Mouse (Mus musculus) right cerebral cortex, postnatal 14 days (tissue): ENCODE data around the gene Anxa11.
"Not testable (repeated sequence)": the region's sequence is repeated elsewhere in the genome, so short reads cannot be mapped to it uniquely, and the experiment has no call there.

ENCODE experiments used
- DNase-seq: peaks from one replicate; pipeline ENCODE4 v3.0.0; 2022

Gene Anxa11

DNA sequence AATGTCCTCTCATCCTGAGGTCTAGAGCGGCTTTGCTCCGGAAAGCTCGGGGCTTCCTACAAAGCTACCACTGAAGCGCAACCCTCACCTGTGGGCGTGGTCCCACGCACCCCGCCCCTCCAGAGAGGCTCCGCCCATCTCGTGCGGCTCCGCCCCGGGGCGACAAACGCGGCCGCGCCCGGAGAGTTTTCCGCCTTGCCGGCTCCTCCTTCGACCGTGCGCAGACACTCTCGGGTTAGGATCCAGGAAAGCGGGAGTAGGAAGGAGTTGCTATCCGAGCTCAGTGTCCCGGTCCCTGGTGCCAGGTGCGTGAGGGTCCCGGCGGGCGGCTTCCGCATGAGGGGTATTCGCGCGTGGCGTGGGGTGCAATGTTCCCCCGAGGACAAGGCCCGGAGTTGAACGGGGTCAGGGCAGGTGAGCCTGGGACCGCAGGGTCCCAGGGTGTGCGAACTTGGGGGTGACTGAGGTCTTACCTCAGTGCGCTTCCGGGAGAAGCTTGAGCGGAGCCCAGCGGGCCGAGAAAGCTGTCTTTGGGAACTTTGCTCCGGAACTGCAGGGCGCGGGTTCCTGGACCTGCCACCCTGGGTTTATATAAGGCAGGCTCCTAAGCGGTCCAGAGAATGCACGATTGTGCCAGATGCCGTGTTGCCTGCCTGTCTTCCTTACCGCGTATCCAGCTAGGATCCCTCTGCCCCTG, at the start of gene Anxa11:
Gene Anxa11, plus strand, starts transcription at position 166 of the 697 bp plus-strand sequence.
- DNase-seq, result peak; percentile 50

DNA sequence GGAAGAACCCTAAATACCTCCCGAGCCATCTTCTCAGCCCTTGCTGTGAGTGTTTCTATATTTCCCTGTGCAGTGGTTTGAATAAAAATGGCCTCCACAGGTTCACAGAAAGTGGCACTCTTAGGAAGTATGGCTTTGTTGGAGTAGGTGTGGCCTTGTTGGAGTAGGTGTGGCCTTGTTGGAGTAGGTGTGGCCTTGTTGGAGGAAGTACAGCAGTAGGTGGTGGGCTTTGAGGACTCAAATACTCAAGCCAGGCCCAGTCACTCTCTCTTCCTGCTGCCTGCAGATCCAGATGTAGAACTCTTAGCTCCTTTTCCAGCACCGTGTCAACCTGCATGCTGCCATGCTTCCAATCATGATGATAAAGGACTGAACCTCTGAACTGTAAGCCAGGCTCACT, 47.6 kb upstream of the Anxa11 start:
- DNase-seq, result no peak

DNA sequence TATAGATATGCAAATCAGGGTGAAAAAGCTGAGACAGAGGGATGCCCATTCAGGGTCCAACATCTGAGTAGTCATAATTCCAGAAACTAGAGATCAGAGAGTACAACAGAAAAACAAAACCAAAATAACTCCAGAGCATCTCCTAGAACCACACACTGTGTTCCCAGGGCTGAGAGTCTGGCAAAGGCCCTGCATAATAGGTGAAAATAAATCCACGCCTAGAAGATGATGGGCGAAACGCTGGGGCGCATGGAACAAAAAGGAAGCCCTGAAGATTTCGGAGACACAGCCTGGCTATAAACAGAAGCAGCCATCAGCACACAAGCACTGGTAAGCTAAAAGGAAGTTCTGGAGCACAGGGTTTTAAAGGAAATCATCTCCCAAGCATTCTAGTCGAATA, 46.9 kb upstream of the Anxa11 start:
- DNase-seq, result no peak

DNA sequence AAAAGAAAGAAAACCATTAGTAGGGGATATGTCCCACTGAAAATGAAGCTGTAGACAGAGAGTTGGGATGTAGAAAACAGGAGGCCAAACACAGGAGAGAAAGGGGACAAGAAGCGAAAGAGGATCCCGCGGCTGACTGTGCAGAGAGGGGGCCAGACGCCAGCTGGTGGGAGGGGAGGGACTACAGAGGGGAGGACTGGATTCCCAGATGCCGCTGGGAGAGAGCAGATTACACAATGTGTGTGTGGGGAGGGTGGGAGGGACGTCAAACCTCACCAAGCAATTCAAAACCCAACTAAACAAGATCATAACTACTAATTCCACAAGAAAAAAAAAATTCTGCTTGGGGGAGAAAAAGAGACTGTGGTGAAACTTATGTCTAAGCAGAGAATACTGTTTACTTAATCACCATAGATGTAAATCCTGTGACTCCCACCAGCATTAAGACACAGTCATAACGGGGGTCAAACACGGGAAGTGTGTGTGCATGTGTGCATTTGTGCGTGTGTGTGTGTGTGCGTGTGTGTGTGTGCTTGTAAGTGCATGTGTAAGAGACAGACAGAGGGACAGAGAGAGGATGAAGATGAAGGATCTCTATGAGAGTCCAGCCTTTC, 46.3 kb upstream of the Anxa11 start:
- peak; percentile 54 for DNase-seq

DNA sequence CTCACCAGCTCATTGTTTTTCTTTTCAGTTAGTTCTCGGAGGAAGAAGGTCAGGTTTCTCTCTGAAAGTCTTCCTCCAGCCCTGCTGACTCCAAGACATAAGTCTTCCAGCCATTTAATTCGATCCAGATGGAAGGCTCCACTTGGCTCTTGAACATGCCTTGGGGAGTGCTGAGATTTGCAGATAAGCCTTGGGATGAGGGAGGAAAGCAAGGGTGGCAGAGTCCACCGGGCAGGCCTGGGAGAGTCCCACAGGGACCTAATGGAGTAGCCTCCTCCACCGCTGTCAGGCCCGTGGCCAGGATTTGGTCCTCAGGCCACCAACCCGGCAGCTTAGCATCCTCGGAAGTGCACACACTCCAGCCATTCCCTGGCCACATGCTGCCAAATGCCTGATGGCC, 45.3 kb upstream of the Anxa11 start:
- DNase-seq, result no peak

DNA sequence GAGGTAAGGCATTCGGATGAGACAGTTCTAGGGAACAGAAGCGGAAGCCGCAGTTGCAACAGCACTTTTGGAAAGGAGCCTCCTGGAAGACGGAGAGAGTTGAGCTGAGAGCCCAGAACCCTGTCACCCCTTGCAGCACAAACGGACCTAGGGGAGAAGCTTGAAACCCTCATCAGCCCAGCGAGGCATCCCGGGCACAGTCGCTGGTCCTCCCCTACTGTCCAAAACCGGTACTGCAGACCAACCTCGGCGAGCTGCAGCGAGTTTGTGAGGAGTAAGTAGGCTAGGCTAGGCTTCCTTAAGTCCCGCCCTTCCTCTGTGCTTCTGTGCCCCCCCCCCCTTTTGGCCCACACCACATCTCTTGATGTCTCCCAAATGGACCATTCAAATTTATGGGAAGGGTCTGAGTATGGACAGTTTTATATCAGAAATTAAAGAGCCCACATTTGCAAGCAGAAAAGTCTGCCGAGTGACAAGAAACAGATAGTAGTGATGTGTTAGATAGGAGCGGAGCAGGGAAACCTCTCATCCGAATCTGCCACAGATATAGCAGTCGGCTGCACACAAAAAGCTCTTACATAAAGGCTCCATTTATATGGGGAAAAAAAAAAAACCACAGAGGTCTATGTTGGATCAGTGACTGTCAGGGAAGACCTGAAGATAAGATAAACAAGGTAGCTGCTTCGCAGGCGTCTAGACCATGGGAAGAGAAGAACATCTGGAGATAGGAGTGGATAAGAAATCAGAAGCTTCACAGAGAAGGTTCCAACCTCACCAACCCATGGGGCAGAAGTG, 41.6 kb upstream of the Anxa11 start:
- peak; percentile 85 for DNase-seq

DNA sequence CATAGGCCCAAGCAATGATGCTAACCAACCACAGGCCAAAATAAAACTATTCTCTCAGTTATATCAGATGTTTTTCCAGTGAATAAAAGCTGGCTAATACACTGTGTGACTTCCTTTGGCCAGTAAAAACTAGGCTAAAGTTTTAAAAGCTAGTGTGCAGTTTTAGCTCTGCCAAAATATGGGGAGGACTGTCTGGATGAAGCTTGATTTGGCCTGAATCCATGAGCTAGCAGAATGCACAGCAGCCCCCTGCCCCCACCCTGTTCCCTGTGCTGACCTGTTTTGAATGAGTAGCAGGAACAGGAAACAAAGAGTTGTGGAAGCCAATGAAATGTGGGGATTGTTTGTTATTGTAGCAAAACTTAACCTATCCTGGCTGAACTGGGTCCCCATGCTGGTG, 39.4 kb upstream of the Anxa11 start:
- DNase-seq, result no peak

DNA sequence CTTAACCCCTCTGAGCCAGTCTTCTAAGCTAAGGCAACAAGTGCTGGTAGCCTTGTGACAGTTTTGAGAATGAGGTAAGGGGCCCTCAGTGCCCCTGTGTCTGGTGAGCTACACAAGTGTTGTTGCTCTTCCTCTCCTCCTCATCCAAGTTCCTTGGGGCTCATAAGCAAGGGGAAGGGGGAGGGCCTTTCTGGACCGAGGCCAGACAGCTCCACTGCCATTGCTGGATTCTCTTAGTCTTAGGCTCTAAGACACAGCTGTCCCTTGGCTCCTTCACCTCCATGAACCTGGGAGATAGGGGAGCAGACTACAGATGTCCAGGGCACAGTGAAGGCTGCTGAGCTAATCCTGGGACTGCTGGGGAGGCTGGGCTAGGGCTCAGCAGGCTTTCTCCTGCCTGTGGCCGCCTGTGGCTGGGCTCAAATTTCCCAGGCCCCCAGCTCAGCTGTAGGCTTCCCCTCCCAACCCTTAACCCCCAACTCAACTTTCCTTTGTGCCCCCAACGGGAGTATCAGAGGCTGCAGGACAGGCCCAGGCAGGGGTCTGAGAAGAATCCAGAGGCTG, 38.6 kb upstream of the Anxa11 start:
- DNase-seq, result no peak

DNA sequence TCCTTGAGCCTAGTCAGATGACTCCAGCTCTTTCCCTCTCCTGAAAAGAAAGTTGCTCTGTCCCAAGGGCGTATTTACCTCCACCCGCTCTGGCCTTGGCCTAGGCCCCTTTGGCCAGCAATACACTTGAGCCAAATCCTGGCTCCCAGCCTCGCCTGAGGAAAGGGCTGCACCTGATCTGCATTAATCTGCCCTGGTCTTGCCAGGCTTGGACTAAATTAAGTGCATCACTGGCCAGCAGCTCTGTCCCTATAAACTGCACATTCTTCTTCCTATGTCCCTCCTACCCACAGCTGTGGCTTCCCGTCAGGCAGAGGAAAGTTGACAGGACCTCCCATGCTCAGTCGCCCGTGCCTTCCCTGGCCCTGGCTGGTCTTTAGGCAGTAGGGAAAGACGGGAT, 36.1 kb upstream of the Anxa11 start:
- DNase-seq, result peak; percentile 17

DNA sequence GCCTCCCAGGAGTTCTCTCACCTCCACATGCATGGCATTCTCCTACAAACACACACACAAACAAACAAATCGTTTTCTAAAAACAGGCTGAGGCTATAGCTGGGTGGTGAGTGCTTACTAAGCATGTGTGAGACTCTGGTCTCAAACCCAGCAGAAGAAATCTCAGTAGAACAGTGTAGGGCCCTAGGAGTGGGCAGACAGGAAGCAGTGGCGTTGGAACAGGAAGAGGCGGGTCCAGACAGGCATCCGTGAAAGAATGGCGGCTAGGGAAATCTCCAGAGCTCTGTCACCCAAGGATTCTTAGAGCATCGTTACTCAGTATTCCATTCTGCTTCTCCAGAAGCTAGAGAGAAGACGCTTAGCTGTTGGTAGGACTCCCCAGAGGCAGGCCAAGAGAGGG, 35.4 kb upstream of the Anxa11 start:
- no peak for DNase-seq

DNA sequence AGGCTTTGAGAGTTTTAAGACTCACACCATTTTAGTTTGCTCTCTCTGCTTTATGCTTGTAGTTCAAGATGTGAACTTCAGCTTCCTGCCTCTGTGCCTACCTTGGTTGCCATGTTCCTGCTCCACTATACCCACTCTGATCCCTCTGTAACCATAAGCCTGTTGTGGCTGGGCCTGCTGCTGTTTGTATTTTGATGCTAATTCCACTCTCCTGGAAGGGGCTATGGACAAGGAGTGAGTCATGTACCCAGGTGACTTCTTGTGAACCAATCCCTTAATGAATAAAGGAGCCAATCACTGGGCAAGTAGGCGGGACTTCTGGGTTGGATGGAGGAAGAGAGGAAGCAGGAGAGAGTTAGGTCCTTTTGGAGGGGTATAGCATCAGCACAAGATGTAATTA, 30.9 kb upstream of the Anxa11 start:
- not testable (repeated sequence) for DNase-seq

DNA sequence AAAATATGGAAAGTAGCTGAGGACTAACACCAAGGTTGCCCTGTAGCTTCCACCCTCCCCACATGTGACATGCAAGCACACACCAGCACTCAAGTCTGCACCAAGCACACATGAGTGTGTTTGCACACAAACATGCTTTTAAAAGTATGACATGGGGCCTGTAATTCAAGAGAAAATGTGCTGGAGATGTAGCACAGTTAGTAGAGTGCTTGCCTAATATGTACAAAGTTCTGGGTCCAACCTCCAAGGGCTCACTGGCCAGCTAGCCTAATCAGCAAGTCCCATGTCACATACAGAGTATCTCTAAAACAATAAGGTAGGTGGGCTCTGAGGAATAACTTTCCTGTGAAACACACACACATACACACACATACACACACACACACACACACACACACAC, 27.8 kb upstream of the Anxa11 start:
- no peak for DNase-seq

DNA sequence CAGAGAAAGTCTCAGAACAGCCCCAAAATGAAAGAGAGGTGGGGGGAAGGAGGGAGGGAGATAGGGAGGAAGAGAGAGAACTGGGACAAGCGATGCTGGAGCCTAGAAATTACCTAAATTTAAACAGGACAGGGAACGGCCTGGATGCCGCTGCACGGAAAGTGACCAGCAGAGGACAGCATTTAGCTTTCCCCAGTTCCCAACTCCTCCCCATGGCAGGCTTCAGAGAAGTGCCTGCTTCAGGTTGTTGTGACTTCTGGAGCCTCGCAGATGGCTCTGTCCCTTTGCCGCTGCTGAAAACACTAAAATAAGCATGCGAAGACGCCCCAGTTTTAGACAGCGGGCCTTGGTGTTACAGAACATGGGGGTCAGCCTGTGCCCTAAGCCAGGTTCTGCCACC, 25.5 kb upstream of the Anxa11 start:
- peak; percentile 68 for DNase-seq

DNA sequence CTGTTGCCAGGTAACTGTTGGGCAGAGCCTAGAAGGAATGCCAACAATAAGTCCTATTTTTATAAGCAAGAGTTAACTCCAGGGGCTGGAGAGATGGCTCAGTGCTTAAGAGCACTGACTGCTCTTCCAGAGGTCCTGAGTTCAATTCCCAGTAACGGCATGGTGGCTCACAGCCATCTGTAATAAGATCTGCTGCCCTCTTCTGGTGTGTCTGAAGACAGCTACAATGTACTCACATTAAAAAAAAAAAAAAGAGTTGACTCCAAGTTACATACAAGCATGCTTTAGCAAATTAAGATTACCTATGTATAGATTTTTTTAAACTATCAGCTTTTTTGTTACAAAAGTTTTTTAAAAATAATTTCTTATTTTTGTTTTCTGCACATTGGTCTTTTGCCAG, 19.4 kb upstream of the Anxa11 start:
- no peak for DNase-seq

DNA sequence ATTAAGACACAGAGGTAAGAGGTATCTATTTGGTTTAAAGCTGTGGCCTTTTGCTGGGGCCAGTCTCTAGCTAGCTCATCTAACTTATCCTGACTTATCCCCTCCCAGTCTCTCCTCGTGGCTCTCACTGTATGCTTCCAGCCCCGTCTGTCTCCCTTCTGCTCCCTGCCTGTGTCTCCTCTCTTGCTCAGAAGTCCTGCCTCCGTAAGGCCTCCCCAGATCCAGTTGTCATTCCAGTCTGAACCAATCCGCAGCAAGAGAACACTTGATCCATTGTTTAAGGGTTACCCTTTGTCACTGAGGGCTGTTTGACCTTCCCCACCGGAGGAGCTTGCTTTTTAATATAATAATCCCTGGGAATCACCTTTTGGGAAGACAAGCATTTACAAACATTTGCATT, 17.0 kb upstream of the Anxa11 start:
- DNase-seq, result no peak

DNA sequence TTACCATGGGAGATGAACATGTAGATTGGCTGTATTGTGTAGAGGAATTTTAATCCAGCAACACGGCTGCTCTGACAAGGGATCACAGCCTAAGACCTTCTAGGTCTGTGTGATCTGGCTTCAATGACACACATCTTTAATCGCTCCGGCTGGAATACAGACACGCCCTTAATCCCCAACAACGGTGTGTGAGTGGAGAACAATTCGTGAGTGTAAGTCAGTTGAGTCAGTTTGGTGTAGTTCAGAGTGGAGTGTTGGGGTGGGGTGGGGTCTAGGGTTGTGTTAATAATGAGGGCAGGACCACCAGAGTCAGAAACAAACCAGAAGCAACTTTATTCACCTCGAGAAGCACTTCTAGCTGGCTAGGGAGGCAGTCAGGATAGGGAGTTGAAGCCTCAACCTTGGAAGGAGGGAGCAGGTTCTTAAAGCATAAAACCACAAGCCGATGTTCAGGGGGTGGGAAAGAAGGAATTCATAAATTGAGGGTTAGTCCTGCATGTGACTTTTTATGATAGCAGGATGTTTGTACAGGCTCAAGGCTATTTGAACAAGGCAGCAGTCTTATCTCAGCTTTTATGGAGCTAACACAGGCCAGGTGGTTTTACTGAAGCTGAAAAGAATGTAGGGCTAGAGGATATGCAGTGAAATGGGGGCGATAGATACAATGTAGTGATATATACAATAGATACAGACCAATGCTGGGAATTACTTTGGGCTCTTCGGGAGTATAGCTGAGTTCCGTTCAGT, 15.9 kb upstream of the Anxa11 start:
- no peak for DNase-seq

DNA sequence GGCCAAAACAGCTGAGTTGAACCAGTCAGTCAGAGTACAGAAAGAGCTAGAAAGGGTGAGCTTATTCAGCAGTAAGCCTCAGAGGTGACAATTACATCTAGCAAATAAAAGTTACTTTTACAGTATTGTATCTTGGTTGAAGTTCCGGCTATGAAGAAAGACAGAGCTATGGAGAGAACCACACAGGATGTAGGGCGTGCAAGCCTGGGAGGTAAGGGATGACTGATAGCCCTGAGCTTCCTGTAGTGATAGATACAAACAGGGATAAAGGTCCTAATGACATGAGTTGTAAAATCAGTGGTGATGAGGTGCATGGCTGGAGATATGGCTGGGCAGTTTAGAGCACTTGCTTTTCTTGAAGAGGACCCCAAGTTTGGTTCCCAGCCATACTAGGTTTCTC, 15.1 kb upstream of the Anxa11 start:
- no peak for DNase-seq

DNA sequence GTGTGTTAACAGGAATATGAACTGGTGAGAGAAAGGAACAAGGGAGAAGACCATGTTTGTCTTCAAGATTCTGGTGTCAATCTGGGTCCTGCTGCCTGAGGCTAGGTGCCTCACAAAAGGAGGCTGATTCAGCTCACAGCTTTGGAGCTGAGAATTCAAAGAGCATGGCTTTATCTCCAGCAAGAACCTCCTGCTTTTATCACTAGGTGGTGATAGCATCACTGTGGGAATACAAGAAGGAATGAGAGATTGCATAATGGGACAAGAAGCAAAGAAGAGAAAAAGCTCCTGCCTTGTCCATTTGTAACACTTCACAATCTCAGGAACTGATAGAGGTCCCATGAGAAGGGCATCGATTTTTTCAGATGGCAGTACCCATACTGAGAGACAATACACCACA, 10.6 kb upstream of the Anxa11 start:
- no peak for DNase-seq

DNA sequence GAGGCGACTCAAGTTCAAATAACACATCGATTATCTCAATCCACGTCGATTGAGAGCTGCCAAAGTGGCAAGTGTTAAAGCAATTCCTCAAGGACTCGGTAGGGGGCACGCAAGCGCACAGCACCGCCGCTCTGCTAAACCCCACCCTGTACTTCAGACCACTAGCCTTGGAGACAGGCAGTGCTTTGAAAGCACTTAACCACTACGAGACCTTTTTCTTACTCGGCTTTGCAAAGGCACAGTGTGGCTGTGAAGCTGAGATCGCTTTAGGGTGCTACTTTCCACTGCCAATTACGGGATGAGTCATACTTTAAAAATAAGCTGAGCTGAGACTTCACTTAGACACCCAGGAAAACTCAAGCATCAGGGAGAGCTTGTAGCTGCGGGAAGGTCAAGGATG, 9.7 kb upstream of the Anxa11 start:
- peak; percentile 60 for DNase-seq

DNA sequence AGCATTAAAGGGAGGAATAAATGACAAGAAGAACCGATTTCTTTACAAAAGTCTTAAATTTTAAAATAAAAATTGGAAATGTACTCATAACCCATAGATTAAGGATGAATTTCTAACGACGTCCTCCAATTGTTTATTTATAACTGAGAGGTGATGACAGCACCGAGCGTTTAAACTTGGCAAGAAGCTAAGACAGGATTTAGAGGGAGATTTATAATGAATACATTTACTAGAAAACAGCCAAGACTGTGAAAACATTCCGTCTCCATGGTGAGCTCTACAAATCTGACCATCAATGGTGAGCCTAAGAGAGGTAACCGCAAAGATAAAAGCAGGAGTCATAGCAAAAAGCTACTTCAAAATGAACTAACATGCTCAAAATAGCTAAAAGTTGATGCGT, 3.5 kb upstream of the Anxa11 start:
- DNase-seq, result no peak

DNA sequence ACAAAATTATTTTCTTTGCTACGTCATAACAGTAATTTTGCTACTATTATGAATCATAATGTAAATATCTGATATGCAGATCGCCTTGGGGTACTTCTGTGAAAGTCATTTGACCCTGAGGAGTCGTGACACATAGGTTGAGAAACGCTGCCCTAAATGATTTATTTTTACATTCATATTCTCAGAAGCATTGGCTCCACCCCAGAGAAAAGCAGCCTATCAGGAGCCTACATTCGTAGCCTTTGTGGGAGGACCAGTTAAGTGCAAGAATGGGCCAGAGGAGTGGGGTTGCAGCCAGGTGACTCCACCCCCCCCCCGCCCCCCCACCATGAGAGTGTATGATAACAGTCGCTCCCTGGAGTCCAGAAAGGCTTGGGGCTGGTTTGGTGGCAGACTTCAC, 2.2 kb upstream of the Anxa11 start:
- no peak for DNase-seq

DNA sequence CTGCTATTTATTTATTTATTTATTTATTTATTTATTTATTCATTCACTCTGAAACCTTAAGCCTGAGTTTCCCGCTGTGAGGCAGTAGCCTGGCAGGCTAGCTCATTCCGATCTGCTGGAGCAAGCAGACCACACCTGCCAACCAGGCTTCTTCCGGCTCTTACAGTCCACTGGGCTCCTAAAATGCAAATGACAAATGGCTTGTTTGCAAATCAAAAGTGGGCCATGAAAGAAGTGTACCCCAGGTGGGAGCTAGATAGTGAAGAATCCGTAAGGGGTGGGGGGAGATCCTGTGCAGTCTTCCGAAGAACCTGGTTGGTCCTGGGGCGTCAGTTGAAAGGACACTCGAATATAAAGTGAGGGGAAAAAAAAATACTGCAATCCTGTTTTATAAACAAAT, 995 bp upstream of the Anxa11 start:
- DNase-seq, result no peak

DNA sequence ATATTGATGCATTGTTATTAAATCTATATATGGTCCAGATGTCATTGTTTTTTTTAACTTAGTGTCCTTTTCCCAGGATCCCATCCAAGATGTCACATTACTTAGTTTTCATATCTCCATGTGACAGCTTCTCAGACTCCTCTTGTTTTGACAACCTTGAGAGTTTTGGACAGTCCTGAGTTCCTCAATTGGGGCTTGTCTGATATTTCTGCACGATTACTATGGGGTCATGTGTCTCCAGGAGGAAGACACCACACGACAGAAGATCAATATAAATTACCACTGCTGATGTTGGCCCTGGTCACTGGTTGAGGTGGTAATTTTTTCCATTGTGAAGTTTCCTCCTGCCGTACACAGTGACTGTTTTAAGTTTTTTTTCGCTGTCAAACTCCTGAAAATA, 377 bp upstream of the Anxa11 start:
- no peak for DNase-seq
